Mouse (Mus musculus): Measurements from ENCODE around the gene Arhgap22.

The Arhgap22 gene

GRCm38 (mm10) chr14:33282447-33282846 is 68.6 kb downstream of the Arhgap22 start:
- DNase-seq (ENCODE audit: low spot score): no peak

GRCm38 (mm10) chr14:33287920-33288319 is 74.1 kb downstream of the Arhgap22 start:
- DNase-seq (ENCODE audit: low spot score): no peak

GRCm38 (mm10) chr14:33290038-33290437 is 76.2 kb downstream of the Arhgap22 start:
- no peak for DNase-seq (ENCODE audit: low spot score)

GRCm38 (mm10) chr14:33294488-33294887 is 80.7 kb downstream of the Arhgap22 start:
- DNase-seq (ENCODE audit: low spot score): no peak

GRCm38 (mm10) chr14:33296698-33297341 is 83.0 kb downstream of the Arhgap22 start:
- no peak for DNase-seq (ENCODE audit: low spot score)

- DNase-seq (ENCODE audit: low spot score): no peak
Observed at GRCm38 (mm10) chr14:33300591-33300990, 86.8 kb downstream of the Arhgap22 start.

- peak; percentile 39 for DNase-seq (ENCODE audit: low spot score)
Observed at GRCm38 (mm10) chr14:33303348-33303819, 89.6 kb downstream of the Arhgap22 start.

GRCm38 (mm10) chr14:33305645-33306281 is 91.9 kb downstream of the Arhgap22 start:
- no peak for DNase-seq (ENCODE audit: low spot score)

GRCm38 (mm10) chr14:33310719-33311118 is 96.9 kb downstream of the Arhgap22 start:
- no peak for DNase-seq (ENCODE audit: low spot score)

GRCm38 (mm10) chr14:33312309-33312708 is 98.5 kb downstream of the Arhgap22 start:
- DNase-seq (ENCODE audit: low spot score): no peak

GRCm38 (mm10) chr14:33313624-33314023 is 99.8 kb downstream of the Arhgap22 start:
- DNase-seq (ENCODE audit: low spot score): no peak

GRCm38 (mm10) chr14:33314160-33314559 is 100.3 kb downstream of the Arhgap22 start:
- DNase-seq (ENCODE audit: low spot score): no peak

GRCm38 (mm10) chr14:33315111-33315510 is 101.3 kb downstream of the Arhgap22 start:
- no peak for DNase-seq (ENCODE audit: low spot score)

- DNase-seq (ENCODE audit: low spot score): no peak
Observed at GRCm38 (mm10) chr14:33315771-33316170, 101.9 kb downstream of the Arhgap22 start.

- DNase-seq (ENCODE audit: low spot score): no peak
Observed at GRCm38 (mm10) chr14:33317946-33318345, 104.1 kb downstream of the Arhgap22 start.

GRCm38 (mm10) chr14:33319541-33320521 is 106.0 kb downstream of the Arhgap22 start:
- DNase-seq (ENCODE audit: low spot score): peak; percentile 54

GRCm38 (mm10) chr14:33320856-33321255 is 107.0 kb downstream of the Arhgap22 start:
- DNase-seq (ENCODE audit: low spot score): no peak

- peak; percentile 36 for DNase-seq (ENCODE audit: low spot score)
Observed at GRCm38 (mm10) chr14:33322661-33323088, 108.8 kb downstream of the Arhgap22 start.

GRCm38 (mm10) chr14:33324556-33324955 is 110.7 kb downstream of the Arhgap22 start:
- no peak for DNase-seq (ENCODE audit: low spot score)

GRCm38 (mm10) chr14:33328369-33328768 is 114.5 kb downstream of the Arhgap22 start:
- DNase-seq (ENCODE audit: low spot score): no peak

GRCm38 (mm10) chr14:33329297-33329805 is 115.5 kb downstream of the Arhgap22 start:
- no peak for DNase-seq (ENCODE audit: low spot score)

- DNase-seq (ENCODE audit: low spot score): no peak
Observed at GRCm38 (mm10) chr14:33330986-33331385, 117.2 kb downstream of the Arhgap22 start.

All from ovary, postnatal 10 days (tissue).